Mouse (Mus musculus): ENCODE measurements at regions not wholly inside any gene's neighbourhood (a gene's known extent, or its start where the extent isn't known, plus 50 kb on each side); places are given as distances from the start of the nearest gene placed in this dataset.

DNA sequence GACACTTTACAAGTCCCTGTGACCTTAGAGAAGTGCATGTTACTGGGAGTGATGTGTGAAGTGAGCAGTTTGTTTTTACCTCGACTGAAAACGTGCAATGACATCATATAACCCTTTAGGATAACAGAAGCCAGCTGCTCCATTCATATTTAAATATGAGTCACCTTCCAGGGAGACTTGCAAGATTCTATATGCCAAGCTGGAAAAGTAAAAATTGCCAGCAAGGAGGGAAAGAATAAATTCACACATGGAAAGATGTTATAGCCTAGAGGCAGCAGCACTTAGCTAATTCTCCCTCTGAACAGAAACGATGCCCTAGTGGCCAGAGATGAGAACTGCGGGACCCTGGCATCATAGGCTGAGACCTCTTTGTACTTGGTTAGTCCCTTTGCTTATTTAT, 253.4 kb downstream of the Gm765 start:
- no peaks in the 10 kb centered on the region for H3K4me1 ChIP-seq (ENCODE audit: control insufficient read depth, insufficient read depth, low read length)
- DNase-seq, result no peak
- WGBS, result 55% methylated on average over 4 of the region's 4 CpGs
- H3K27me3 ChIP-seq (ENCODE audit: control insufficient read depth, insufficient read depth, low read length), result no peaks in the 10 kb centered on the region; the same call in 1 of the 2 replicates
- no peak overlapping the region for H3K4me3 ChIP-seq (replicated peaks; ENCODE audit: insufficient read depth, low read depth, low read length)
- no peak overlapping the region for H3K27ac ChIP-seq (ENCODE audit: insufficient read depth, low read length)
- TF ChIP-seq CTCF (IDR thresholded peaks at IDR 0.05; ENCODE audit: borderline replicate concordance, insufficient read depth, low read depth, low read length) (peak; percentile 25; the same call in 1 of the 2 replicates), POLR2A (IDR thresholded peaks at IDR 0.05; ENCODE audit: borderline replicate concordance, insufficient read depth, low read length) (no peak)

DNA sequence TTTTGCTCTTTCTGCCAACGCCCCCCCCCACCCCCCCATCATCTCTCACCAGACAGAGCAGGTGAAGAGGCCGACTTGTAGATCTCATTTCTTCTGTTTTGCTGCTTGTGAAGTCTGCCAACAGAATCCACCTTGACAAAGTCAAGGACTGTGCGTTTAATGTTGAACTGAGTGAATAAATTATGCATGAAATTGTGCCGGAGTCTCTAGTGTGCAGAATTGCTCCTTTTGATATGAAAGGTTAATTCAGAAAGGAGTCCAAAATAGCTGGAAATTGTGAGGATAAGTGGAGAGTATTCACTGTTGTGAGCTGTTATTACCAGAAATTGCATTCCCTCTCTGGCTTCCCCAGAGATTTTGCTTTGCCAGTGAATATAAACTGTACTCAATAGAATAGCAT, 262.5 kb downstream of the Gm765 start:
- H3K4me3 ChIP-seq (replicated peaks; ENCODE audit: insufficient read depth, low read depth, low read length), result no peak overlapping the region
- TF ChIP-seq POLR2A (IDR thresholded peaks at IDR 0.05; ENCODE audit: borderline replicate concordance, insufficient read depth, low read length), result no peak
- TF ChIP-seq CTCF (IDR thresholded peaks at IDR 0.05; ENCODE audit: borderline replicate concordance, insufficient read depth, low read depth, low read length), result no peak
- H3K4me1 ChIP-seq (ENCODE audit: control insufficient read depth, insufficient read depth, low read length), result no peaks in the 10 kb centered on the region
- no peak for DNase-seq
- H3K27me3 ChIP-seq (ENCODE audit: control insufficient read depth, insufficient read depth, low read length), result no peaks in the 10 kb centered on the region
- no peak overlapping the region for H3K27ac ChIP-seq (ENCODE audit: insufficient read depth, low read length)
- WGBS, result 52% methylated on average over 4 of the region's 4 CpGs

All from cerebellum, adult 2 months (tissue).